Mouse (Mus musculus): Measurements from ENCODE around the gene Tent4a. TPM values are rescaled to one million over a fixed set of nuclear protein-coding genes. Genes with fewer than 3 reads are reported as not detected.

The Tent4a gene
- polyA plus RNA-seq, 1 experiment from 2014 or later, result 27.7 TPM

DNA sequence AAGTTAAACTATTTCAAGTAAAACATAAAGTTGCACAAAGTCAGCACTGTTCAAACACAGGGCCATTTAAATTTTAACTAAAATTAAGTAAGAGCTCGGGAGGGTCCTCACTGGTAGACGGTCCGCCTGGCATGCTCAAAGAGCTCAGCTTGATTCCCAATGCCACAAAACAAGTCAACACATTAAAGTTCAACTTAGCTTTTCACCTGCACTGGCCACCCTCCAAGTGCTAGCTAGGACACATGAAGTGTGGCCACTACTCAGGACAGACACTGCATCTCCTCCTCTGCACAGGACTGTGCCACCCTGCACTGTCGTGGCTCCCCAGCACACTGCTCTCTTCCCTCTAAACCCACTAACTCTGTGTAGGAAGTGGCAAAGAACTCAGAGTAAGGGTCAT lies 8.6 kb downstream of the Tent4a start:
- no peak for TF ChIP-seq CTCF (IDR thresholded peaks at IDR 0.05)

DNA sequence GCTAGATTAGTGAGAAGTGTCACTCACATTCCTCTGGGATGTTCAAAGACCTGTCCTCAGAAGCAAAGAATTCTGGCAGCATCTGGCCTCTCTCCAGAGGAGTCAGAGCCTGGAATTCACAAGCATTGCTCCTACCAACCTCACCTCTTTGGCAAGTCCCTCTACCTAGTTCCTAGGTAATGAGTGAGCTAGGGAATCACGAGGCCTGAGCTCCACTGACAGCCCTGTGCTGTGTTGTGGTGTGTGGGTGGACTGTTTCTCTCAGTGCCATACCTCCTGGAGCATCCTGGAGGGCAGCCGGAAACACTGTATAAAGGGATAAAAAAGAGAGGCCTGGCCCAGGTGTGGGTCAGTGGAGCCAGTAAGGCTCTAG lies 10.3 kb downstream of the Tent4a start:
- in situ Hi-C loops (cut with MboI; ENCODE audit: low pct_unique_long_range_greater_than_20kb), result no loop called here
- POLR2A ChIA-PET, result no interaction called here

More for the DNA sequence above, 8.6 kb downstream of the Tent4a start:
- ChIA-PET POLR2A (no interaction called here), CTCF (interaction anchor here (1.4 to 3.8 kb wide), 2 partner anchors 9 to 15 kb away, joined by 4 to 26 read pairs; no protein-coding TSS in a partner anchor)
- in situ Hi-C loops (cut with MboI; ENCODE audit: low pct_unique_long_range_greater_than_20kb), result loop anchor here (25.0 kb wide), 1 partner anchor 1061 kb away; no protein-coding TSS in a partner anchor
- ATAC-seq, result no peak
- DNase-seq (ENCODE audit: low read depth, low spot score), result no peak
- H3K27me3 ChIP-seq, result no peaks in the 10 kb centered on the region

DNA sequence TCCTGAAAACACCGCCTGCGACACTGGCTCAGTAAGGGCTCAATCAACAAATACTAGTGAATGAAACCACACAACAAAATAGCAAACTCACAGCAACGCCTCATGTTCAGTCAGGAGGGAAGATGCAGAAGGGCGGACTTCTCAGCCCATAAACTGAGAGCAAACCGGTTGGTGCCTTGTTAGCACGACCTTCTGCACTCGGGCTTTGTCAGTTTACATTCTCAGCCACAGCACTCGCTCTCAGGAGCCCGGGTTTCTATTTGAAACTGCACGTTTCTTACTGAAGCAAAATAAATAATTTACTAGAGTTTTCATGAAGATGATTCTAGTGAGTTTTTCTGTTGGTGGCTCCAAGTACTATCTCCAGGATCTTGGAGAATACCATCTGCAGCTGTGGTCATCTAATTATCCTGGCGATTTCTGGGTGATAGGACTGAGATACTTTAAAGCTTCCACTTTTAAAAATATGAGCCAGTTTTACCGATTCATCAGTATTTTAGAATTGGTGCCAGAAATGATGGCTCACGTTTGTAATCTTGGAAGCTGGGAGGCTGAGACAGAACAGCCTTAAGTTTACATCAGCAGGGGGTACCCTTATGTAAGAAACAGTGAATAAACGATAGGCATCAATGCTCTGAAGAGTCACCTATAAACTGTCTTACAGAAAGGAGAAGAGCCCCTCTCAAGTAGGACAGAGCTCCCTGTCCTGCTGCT lies 10.8 kb downstream of the Tent4a start:
- in situ Hi-C loops (cut with MboI; ENCODE audit: low pct_unique_long_range_greater_than_20kb), result no loop called here
- ChIA-PET POLR2A (no interaction called here), CTCF (interaction anchor here (3.8 kb wide), 1 partner anchor 13 kb away, joined by 26 read pairs; no protein-coding TSS in a partner anchor)
- TF ChIP-seq CTCF (IDR thresholded peaks at IDR 0.05), result no peak
- ATAC-seq (no peak), DNase-seq (ENCODE audit: low read depth, low spot score) (no peak)
- H3K27me3 ChIP-seq, result no peaks in the 10 kb centered on the region

More for the DNA sequence above, 10.3 kb downstream of the Tent4a start:
- H3K27me3 ChIP-seq, result no peaks in the 10 kb centered on the region
- CTCF ChIA-PET, result interaction anchor here (3.8 kb wide), 1 partner anchor 14 kb away, joined by 26 read pairs; no protein-coding TSS in a partner anchor
- no peak for TF ChIP-seq CTCF (IDR thresholded peaks at IDR 0.05)
- DNase-seq (ENCODE audit: low read depth, low spot score) (no peak), ATAC-seq (peak; percentile 61)

DNA sequence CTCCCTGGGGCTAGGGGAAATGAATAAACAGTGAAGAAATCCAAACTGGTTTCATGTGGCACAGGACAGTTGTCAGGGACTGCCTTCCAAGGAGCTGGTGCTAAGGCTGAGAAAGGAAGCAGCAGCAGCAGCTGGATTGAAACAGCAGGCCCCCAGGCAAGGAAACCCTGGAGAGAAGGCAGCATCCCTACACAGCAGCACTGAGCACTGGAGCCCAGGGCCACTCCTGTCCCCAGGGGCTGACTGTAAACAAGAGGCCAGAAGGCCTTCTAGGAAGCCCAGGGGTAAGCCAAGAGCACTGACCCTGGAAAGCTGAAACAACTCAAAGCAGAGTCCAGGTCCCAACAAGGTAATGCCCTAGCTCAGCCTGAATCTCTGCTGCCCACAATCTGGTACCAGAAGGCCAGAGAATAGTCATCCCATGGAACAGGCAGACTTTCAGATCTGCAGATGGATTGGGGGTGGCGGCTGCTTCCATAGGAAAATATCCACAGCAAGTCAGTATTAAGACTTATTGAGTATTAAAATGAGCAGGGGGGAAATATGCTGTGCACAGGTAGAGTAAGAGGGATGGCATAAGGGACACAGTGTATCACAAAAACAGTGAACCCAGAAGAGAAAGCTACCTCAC lies 12.1 kb downstream of the Tent4a start:
- ChIA-PET CTCF (interaction anchor here (1.0 kb wide), 1 partner anchor 12 kb away, joined by 3 read pairs; no protein-coding TSS in a partner anchor), POLR2A (interaction anchor here (0.5 kb wide), 1 partner anchor 20 kb away, joined by 3 read pairs; no protein-coding TSS in a partner anchor)
- no peak for DNase-seq (ENCODE audit: low read depth, low spot score)
- no peaks in the 10 kb centered on the region for H3K27me3 ChIP-seq
- ATAC-seq, result no peak
- no peak for TF ChIP-seq CTCF (IDR thresholded peaks at IDR 0.05)
- in situ Hi-C loops (cut with MboI; ENCODE audit: low pct_unique_long_range_greater_than_20kb), result no loop called here

DNA sequence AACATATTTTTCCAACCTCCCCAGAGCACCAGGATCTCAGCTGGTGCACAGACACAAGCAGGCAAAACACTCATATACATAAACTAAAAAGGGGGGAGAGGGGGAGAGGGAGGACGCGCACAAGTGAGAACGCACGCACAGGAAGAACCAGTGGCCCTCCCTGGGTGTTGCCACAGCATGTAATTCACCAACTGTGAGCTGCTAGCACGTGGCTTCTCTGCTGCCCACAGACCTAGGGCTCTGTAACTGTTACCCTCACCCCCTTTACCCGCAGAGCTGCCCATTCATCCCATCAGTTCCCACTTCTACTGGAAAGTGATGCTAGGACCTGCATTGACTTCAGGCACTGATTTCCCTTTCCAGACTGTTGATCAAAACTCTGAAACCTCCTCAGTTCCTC lies 15.3 kb downstream of the Tent4a start:
- CTCF ChIA-PET, result interaction anchor here (1.1 to 3.6 kb wide), 3 partner anchors 10 to 30 kb away, joined by 4 to 19 read pairs (median 4); no protein-coding TSS in a partner anchor
- no peak for TF ChIP-seq CTCF (IDR thresholded peaks at IDR 0.05)
- DNase-seq (ENCODE audit: low read depth, low spot score), result no peak
- no peaks in the 10 kb centered on the region for H3K27me3 ChIP-seq
- in situ Hi-C loops (cut with MboI; ENCODE audit: low pct_unique_long_range_greater_than_20kb), result no loop called here
- ATAC-seq, result no peak
- POLR2A ChIA-PET, result interaction anchor here (0.5 kb wide), 1 partner anchor 627 kb away, joined by 4 read pairs; no protein-coding TSS in a partner anchor

DNA sequence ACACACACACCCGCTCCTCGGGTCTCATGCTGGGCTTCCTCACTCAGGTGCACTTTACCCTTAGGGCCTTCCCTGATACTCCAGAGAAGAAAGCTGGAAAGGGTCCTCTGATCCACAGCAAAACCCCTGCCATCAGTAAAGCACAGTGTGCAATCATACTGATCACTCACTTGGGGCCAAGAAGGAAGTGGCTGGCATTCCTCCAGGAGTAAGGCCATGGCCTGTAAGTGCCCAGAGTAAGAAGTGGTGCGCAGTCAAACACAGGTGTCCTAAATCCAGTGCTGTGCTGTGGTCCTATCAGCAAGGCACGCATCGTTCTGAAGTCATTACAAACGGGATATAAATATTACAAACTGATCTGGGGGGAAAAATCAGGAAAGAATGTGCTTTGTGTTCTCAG lies 17.0 kb downstream of the Tent4a start:
- no peak for DNase-seq (ENCODE audit: low read depth, low spot score)
- in situ Hi-C loops (cut with MboI; ENCODE audit: low pct_unique_long_range_greater_than_20kb), result no loop called here
- H3K27me3 ChIP-seq, result no peaks in the 10 kb centered on the region
- CTCF ChIA-PET, result interaction anchor here (1.5 to 3.6 kb wide), 3 partner anchors 8 to 24 kb away, joined by 4 to 19 read pairs (median 4); no protein-coding TSS in a partner anchor
- no peak for TF ChIP-seq CTCF (IDR thresholded peaks at IDR 0.05)
- POLR2A ChIA-PET, result interaction anchor here (0.6 to 0.7 kb wide), 2 partner anchors 23 to 989 kb away, joined by 3 read pairs; no protein-coding TSS in a partner anchor
- no peak for ATAC-seq

DNA sequence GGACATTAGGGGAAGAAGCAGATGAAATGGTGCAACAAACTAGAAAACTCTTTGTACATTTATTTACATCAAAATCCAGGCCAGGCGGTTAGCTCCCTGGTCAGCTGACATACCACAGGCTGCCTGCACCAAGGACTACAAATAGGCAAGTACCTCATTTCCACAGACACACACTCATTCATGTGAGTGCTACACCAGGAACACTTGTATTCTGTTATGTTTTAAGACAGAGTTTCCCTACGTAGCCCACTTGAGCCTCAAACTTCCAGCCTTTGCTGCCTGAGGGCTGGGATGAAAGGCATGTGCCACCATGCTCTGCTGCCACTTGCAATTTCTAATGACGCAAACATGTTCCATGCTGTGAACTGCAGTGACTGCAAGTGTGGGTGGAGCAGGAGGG lies 19.3 kb downstream of the Tent4a start:
- ChIA-PET CTCF (interaction anchor here (0.8 to 1.7 kb wide), 2 partner anchors 14 to 28 kb away, joined by 3 read pairs; no protein-coding TSS in a partner anchor), POLR2A (no interaction called here)
- H3K27me3 ChIP-seq, result no peaks in the 10 kb centered on the region
- in situ Hi-C loops (cut with MboI; ENCODE audit: low pct_unique_long_range_greater_than_20kb), result no loop called here
- no peak for DNase-seq (ENCODE audit: low read depth, low spot score)
- ATAC-seq, result no peak
- TF ChIP-seq CTCF (IDR thresholded peaks at IDR 0.05), result no peak

DNA sequence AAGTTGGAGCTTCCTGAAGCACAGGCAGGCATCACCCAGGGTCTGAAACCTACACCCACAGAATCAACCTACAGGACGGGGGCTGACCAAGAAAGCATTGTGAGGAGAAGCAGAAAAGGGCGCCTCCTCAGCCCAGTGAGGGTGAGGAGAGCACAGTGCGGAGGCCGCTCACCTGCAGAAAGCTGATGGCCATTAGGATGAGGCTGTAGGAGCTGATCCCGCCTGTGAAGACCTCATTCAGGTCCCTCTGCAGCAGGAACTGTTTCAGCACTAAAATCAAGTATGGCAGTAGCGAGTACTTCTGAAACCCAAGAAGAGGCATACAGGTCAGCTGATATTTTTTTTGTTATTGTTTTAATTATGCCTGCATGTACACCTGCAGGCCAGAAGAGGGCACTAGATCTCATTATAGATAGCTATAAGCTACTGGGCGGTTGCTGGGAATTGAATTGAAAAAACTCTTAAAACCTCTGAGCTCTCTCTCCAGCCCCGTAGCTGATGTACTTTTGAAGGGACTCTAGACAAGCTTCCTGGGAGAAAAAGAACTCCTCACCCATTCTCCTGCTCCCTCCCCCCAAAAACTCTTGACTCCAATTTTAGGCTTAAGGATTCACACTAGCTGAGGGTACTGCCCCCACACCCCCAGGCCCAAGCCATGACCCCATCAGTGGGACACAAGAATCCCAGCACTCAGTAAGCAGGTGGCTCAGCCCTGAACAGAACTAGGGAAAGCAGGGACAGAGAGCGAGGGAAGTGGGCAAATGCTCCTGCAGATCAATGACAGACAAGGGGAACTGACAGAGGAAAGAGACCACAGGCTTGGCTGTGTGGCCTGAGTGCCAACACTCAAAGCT lies 24.8 kb downstream of the Tent4a start:
- ChIA-PET POLR2A (interaction anchor here (1.0 kb wide), 1 partner anchor 39 kb away, joined by 5 read pairs; no protein-coding TSS in a partner anchor), CTCF (interaction anchor here (0.8 to 3.7 kb wide), 15 partner anchors 10 to 130 kb away, joined by 3 to 26 read pairs (median 6); no protein-coding TSS in a partner anchor)
- in situ Hi-C loops (cut with MboI; ENCODE audit: low pct_unique_long_range_greater_than_20kb), result loop anchor here (5.0 kb wide), 1 partner anchor 33 kb away; no protein-coding TSS in a partner anchor
- ATAC-seq (peak; percentile 67), DNase-seq (ENCODE audit: low read depth, low spot score) (no peak)
- no peaks in the 10 kb centered on the region for H3K27me3 ChIP-seq
- no peak for TF ChIP-seq CTCF (IDR thresholded peaks at IDR 0.05)

DNA sequence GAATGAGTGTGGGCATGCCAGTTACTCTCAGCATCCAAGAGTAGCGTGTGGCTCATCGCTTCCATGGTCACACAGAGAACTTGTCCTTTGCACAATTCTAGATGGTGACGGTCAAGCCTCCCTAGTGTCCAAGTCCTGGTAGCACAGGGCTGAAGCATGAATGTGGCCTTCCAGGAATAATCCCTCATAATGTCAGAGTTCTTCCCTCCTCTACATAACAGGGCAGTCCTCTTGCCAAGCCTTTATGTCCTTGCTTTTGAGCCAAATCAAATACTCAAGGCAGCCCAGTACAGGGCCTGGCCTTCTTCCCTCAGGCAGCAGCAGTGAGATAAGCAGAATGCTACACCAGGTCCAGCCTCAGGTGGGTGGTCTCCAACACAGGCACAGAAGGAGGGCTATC lies 26.8 kb downstream of the Tent4a start:
- in situ Hi-C loops (cut with MboI; ENCODE audit: low pct_unique_long_range_greater_than_20kb), result loop anchor here (5.0 kb wide), 1 partner anchor 35 kb away; no protein-coding TSS in a partner anchor
- ChIA-PET CTCF (interaction anchor here (1.0 to 2.9 kb wide), 3 partner anchors 12 to 46 kb away, joined by 3 to 19 read pairs (median 15); no protein-coding TSS in a partner anchor), POLR2A (interaction anchor here (1.1 kb wide), 1 partner anchor 130 kb away, joined by 3 read pairs; no protein-coding TSS in a partner anchor)
- DNase-seq (ENCODE audit: low read depth, low spot score), result no peak
- no peak for TF ChIP-seq CTCF (IDR thresholded peaks at IDR 0.05)
- no peaks in the 10 kb centered on the region for H3K27me3 ChIP-seq
- no peak for ATAC-seq
